Mouse (Mus musculus): ENCODE measurements around the gene 2610028H24Rik. TPM values are rescaled to one million over a fixed set of nuclear protein-coding genes. Genes with fewer than 3 reads are reported as not detected.
A peak's percentile ranks its signal among the peaks of the same experiment; 100 is the strongest.

The 2610028H24Rik gene
- polyA plus RNA-seq, 1 experiment from 2014 or later = not detected

DNA sequence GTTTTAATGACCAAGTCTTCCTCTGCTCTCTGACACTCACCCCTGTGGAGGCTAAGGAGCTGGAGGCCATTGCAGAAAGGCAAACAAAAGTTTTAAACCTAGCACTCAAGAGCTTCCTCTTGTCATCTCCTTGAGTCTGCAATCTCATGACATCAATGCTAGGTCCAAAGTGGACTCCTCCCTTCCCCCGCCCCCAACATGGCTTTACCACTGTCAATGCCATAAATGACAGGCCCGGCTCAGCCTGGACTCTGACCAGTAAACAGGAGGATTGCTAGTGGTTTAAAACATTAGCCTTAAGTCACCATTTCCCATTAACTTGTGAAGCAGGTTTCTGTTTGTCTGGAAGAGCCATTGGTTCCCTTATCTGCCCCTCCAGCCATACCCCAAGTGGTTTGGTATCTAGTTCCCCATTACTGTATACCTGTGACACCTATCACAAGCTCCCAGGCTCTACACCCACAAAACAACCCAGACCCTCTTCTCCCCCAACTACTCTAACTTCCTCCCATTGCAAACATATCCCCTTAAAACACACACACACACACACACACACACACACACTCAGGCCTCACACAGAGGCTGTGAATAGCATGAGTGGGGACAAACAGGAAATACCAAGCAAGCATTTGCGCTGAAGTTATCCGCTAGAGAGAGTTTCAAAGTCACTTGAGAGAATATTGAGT lies 2.7 kb upstream of the 2610028H24Rik start:
- Histone ChIP-seq H3K27me3 (ENCODE audit: control insufficient read depth, insufficient read depth, low read depth, low read length) (no peaks in the 10 kb centered on the region), H3K4me1 (ENCODE audit: control insufficient read depth, low read depth, low read length) (peaks cover 26% of the 10 kb centered on the region), H3K9me3 (replicated peaks; ENCODE audit: control insufficient read depth, low read length) (no peaks in the 10 kb centered on the region), H3K4me3 (ENCODE audit: low read depth, low read length) (no peak overlapping the region), H3K36me3 (ENCODE audit: control insufficient read depth, insufficient read depth) (no peaks in the 10 kb centered on the region), H3K9ac (ENCODE audit: low read depth, low read length) (no peak overlapping the region), H3K4me2 (ENCODE audit: low read depth, low read length) (no peak overlapping the region), H3K27ac (ENCODE audit: low read length) (peak overlapping the region; percentile 54)
- ATAC-seq (ENCODE audit: low read depth) = no peak
- WGBS (ENCODE audit: insufficient replicate concordance) = 18% methylated on average over 4 of the region's 4 CpGs

- Histone ChIP-seq H3K4me3 (ENCODE audit: low read depth, low read length) (no peak overlapping the region), H3K4me2 (ENCODE audit: low read depth, low read length) (no peak overlapping the region), H3K9me3 (replicated peaks; ENCODE audit: control insufficient read depth, low read length) (no peaks in the 10 kb centered on the region), H3K27ac (ENCODE audit: low read length) (no peak overlapping the region; the same call in 1 of the 2 replicates), H3K27me3 (ENCODE audit: control insufficient read depth, insufficient read depth, low read depth, low read length) (no peaks in the 10 kb centered on the region), H3K36me3 (ENCODE audit: control insufficient read depth, insufficient read depth) (no peaks in the 10 kb centered on the region), H3K9ac (ENCODE audit: low read depth, low read length) (no peak overlapping the region), H3K4me1 (ENCODE audit: control insufficient read depth, low read depth, low read length) (peaks cover 20% of the 10 kb centered on the region)
- no peak for ATAC-seq (ENCODE audit: low read depth)
- 59% methylated on average over 15 of the region's 15 CpGs for whole genome bisulfite sequencing (ENCODE audit: insufficient replicate concordance)
These were observed 1.3 kb upstream of the 2610028H24Rik start for GRCm38 (mm10) chr10:76447406-76448229.

- no peak for ATAC-seq (ENCODE audit: low read depth)
- no peaks in the 10 kb centered on the region for H3K36me3 ChIP-seq (ENCODE audit: control insufficient read depth, insufficient read depth)
- H3K27ac ChIP-seq (ENCODE audit: low read length) = no peak overlapping the region
- no peak overlapping the region for H3K4me2 ChIP-seq (ENCODE audit: low read depth, low read length)
- H3K27me3 ChIP-seq (ENCODE audit: control insufficient read depth, insufficient read depth, low read depth, low read length) = no peaks in the 10 kb centered on the region
- 51% methylated on average over 5 of the region's 5 CpGs for WGBS (ENCODE audit: insufficient replicate concordance)
- 0 out of 2 replicates have a peak, but pooled peaks cover 2% of the 10 kb centered on the region for H3K9me3 ChIP-seq (replicated peaks; ENCODE audit: control insufficient read depth, low read length)
- no peak overlapping the region for H3K9ac ChIP-seq (ENCODE audit: low read depth, low read length)
- H3K4me3 ChIP-seq (ENCODE audit: low read depth, low read length) = no peak overlapping the region
- H3K4me1 ChIP-seq (ENCODE audit: control insufficient read depth, low read depth, low read length) = no peaks in the 10 kb centered on the region
These were observed 6.4 kb downstream of the 2610028H24Rik start for GRCm38 (mm10) chr10:76455289-76455688.

DNA sequence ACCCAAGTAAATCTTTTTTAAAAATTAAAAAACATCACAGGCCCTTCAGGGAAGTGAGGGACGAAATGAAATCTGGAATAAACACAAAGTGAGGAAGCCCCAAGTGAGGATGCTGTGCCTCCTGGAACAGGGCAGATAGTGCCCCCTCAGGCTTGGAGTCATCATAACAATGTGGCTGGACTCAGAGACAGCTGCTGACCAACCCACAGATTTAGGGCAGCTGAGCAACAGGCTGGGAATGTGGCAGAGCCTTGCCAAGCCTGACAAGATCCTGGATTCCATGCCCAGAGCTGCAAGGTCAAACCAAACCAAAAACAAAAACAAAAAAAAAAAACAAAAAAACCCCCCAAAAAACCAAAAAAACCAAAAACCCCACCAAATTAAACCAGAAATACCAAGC lies 12.4 kb downstream of the 2610028H24Rik start:
- no peak overlapping the region for H3K4me3 ChIP-seq (ENCODE audit: low read depth, low read length)
- no peaks in the 10 kb centered on the region for H3K4me1 ChIP-seq (ENCODE audit: control insufficient read depth, low read depth, low read length)
- no peak overlapping the region for H3K4me2 ChIP-seq (ENCODE audit: low read depth, low read length)
- no peak overlapping the region for H3K27ac ChIP-seq (ENCODE audit: low read length)
- no peak for ATAC-seq (ENCODE audit: low read depth)
- no peaks in the 10 kb centered on the region for H3K27me3 ChIP-seq (ENCODE audit: control insufficient read depth, insufficient read depth, low read depth, low read length)
- no peaks in the 10 kb centered on the region for H3K36me3 ChIP-seq (ENCODE audit: control insufficient read depth, insufficient read depth)
- 70% methylated on average over 1 of the region's 1 CpGs for WGBS (ENCODE audit: insufficient replicate concordance)
- 0 out of 2 replicates have a peak, but pooled peaks cover 2% of the 10 kb centered on the region for H3K9me3 ChIP-seq (replicated peaks; ENCODE audit: control insufficient read depth, low read length)
- H3K9ac ChIP-seq (ENCODE audit: low read depth, low read length) = no peak overlapping the region

- no peak overlapping the region for H3K4me3 ChIP-seq (ENCODE audit: low read depth, low read length)
- ATAC-seq (ENCODE audit: low read depth) = no peak
- no peaks in the 10 kb centered on the region for H3K4me1 ChIP-seq (ENCODE audit: control insufficient read depth, low read depth, low read length)
- no peak overlapping the region for H3K4me2 ChIP-seq (ENCODE audit: low read depth, low read length)
- 0 out of 2 replicates have a peak, but pooled peaks cover 2% of the 10 kb centered on the region for H3K9me3 ChIP-seq (replicated peaks; ENCODE audit: control insufficient read depth, low read length)
- no peak overlapping the region for H3K9ac ChIP-seq (ENCODE audit: low read depth, low read length)
- no peaks in the 10 kb centered on the region for H3K36me3 ChIP-seq (ENCODE audit: control insufficient read depth, insufficient read depth)
- H3K27me3 ChIP-seq (ENCODE audit: control insufficient read depth, insufficient read depth, low read depth, low read length) = no peaks in the 10 kb centered on the region
- WGBS (ENCODE audit: insufficient replicate concordance) = 68% methylated on average over 7 of the region's 7 CpGs
- H3K27ac ChIP-seq (ENCODE audit: low read length) = no peak overlapping the region
These were observed 13.4 kb downstream of the 2610028H24Rik start for GRCm38 (mm10) chr10:76462312-76462711.

GRCm38 (mm10) chr10:76462721-76463120 lies 13.8 kb downstream of the 2610028H24Rik start:
- no peak for ATAC-seq (ENCODE audit: low read depth)
- WGBS (ENCODE audit: insufficient replicate concordance) = 73% methylated on average over 6 of the region's 6 CpGs
- H3K27ac ChIP-seq (ENCODE audit: low read length) = no peak overlapping the region
- no peak overlapping the region for H3K4me2 ChIP-seq (ENCODE audit: low read depth, low read length)
- H3K36me3 ChIP-seq (ENCODE audit: control insufficient read depth, insufficient read depth) = no peaks in the 10 kb centered on the region
- no peak overlapping the region for H3K9ac ChIP-seq (ENCODE audit: low read depth, low read length)
- no peaks in the 10 kb centered on the region for H3K27me3 ChIP-seq (ENCODE audit: control insufficient read depth, insufficient read depth, low read depth, low read length)
- 0 out of 2 replicates have a peak, but pooled peaks cover 2% of the 10 kb centered on the region for H3K9me3 ChIP-seq (replicated peaks; ENCODE audit: control insufficient read depth, low read length)
- no peak overlapping the region for H3K4me3 ChIP-seq (ENCODE audit: low read depth, low read length)
- H3K4me1 ChIP-seq (ENCODE audit: control insufficient read depth, low read depth, low read length) = peaks cover 1% of the 10 kb centered on the region; the same call in 1 of the 2 replicates

DNA sequence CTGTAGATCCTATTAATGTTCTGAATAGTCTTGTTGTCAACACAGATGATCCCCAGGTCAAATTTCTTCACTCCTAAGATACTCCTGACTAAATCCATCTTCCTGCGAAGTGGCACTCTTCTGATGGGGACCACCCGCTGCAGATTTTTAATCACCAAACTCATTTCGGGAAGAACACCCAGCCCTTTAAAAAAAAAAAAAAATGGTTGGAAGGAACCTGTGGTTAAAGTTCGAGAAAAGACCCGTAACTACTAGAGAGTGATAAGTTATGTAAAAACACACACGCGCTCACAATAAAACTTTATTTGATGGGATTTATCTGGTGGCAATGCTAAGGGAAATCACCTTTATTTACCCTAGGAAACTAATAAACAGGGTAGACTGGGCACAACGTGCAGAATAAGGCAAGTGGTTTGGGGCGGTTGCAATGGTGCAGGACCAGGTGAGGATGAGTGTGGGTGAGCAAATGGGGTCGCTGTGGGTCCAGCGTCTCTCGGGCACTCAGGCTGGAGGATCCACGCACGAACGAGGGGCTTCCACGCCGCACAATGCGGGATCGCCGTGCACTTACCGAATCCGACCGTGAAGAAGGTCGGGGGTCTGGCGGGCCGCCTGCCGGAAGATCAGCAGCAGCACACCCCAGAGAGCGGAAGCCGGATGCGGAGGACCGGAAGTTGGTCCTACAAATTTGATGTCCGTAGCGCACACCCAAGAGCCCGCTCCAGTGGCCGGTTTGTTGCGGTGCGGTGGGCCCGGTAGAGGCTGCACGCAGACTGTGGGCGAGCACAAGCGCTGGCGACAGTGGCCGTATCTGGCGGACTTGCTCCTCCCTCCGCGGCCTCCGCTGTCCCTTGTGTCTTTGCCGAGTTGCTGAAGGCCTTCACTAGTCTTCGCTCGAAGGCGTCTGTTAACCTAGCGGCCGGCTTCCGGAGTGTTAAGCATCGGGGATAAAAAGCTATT lies 19.6 kb downstream of the 2610028H24Rik start, which contains the start of the genes Mcm3ap and Ybey:
Gene Mcm3ap, plus strand, starts transcription at position 725 of the 960 bp plus-strand sequence.
Gene Ybey, minus strand, starts transcription at position 912 of the 960 bp plus-strand sequence.
- no peaks in the 10 kb centered on the region for H3K27me3 ChIP-seq (ENCODE audit: control insufficient read depth, insufficient read depth, low read depth, low read length)
- H3K4me3 ChIP-seq (ENCODE audit: low read depth, low read length) = peak within 1 kb of the TSS; percentile 73
- H3K4me2 ChIP-seq (ENCODE audit: low read depth, low read length) = peak within 1 kb of the TSS; percentile 75
- peaks cover 2% of the 10 kb centered on the region; the same call in 1 of the 2 replicates for H3K4me1 ChIP-seq (ENCODE audit: control insufficient read depth, low read depth, low read length)
- WGBS (ENCODE audit: insufficient replicate concordance) = 1% methylated on average over 55 of the region's 55 CpGs
- peak within 1 kb of the TSS; percentile 91 for H3K9ac ChIP-seq (ENCODE audit: low read depth, low read length)
- peaks cover 11% of the 10 kb centered on the region for H3K36me3 ChIP-seq (ENCODE audit: control insufficient read depth, insufficient read depth)
- ATAC-seq (ENCODE audit: low read depth) = peak; percentile 93
- H3K9me3 ChIP-seq (replicated peaks; ENCODE audit: control insufficient read depth, low read length) = no peaks in the 10 kb centered on the region
- peak within 1 kb of the TSS; percentile 91 for H3K27ac ChIP-seq (ENCODE audit: low read length)

- Histone ChIP-seq H3K4me1 (ENCODE audit: control insufficient read depth, low read depth, low read length) (no peaks in the 10 kb centered on the region; the same call in 1 of the 2 replicates), H3K36me3 (ENCODE audit: control insufficient read depth, insufficient read depth) (peaks cover 31% of the 10 kb centered on the region), H3K9ac (ENCODE audit: low read depth, low read length) (no peak overlapping the region), H3K27ac (ENCODE audit: low read length) (no peak overlapping the region), H3K4me3 (ENCODE audit: low read depth, low read length) (no peak overlapping the region), H3K9me3 (replicated peaks; ENCODE audit: control insufficient read depth, low read length) (no peaks in the 10 kb centered on the region), H3K4me2 (ENCODE audit: low read depth, low read length) (no peak overlapping the region), H3K27me3 (ENCODE audit: control insufficient read depth, insufficient read depth, low read depth, low read length) (no peaks in the 10 kb centered on the region)
- WGBS (ENCODE audit: insufficient replicate concordance) = 85% methylated on average over 5 of the region's 5 CpGs
- ATAC-seq (ENCODE audit: low read depth) = no peak
These were observed 24.9 kb downstream of the 2610028H24Rik start for GRCm38 (mm10) chr10:76473759-76474158.

Measured in liver, embryonic 16.5 days (tissue).